Mouse (Mus musculus) heart, adult 2 months (tissue): ENCODE results near the gene Olfr726. TPM values are rescaled to one million over a fixed set of nuclear protein-coding genes. Genes with fewer than 3 reads are reported as not detected.

Source experiments
- DNase-seq, 2 experiments: peaks; one replicate each; pipeline ENCODE4 v3.0.0; 2021
- H3K27ac ChIP-seq: fragments of 200-600 bp; 2 replicates; pipeline ENCODE4 v1.8.1; 2022
- H3K27me3 ChIP-seq: fragments of 200-500 bp; 2 replicates; pipeline ENCODE4 v1.6.1; 2012; ENCODE audit warnings: mild to moderate bottlenecking, low read length, inconsistent platforms, mixed read lengths; ENCODE audit not compliant: control insufficient read depth, insufficient read depth
- H3K36me3 ChIP-seq: fragments of 200-500 bp; 2 replicates; pipeline ENCODE4 v1.6.1; 2012; ENCODE audit warnings: low read length, inconsistent platforms; ENCODE audit not compliant: control insufficient read depth, insufficient read depth
- H3K4me1 ChIP-seq: fragments of 200-500 bp; 2 replicates; pipeline ENCODE4 v1.6.1; 2011; ENCODE audit warnings: low read length; ENCODE audit not compliant: control insufficient read depth, insufficient read depth
- H3K4me3 ChIP-seq: fragments of 200-600 bp; 2 replicates; pipeline ENCODE4 v1.8.1; 2022
- H3K79me2 ChIP-seq: fragments of 200-500 bp; replicated peaks from 2 replicates; pipeline ENCODE4 v1.6.1; 2012; ENCODE audit warnings: mild to moderate bottlenecking, inconsistent platforms, low read length, moderate library complexity, mixed read lengths; ENCODE audit not compliant: control insufficient read depth, insufficient read depth
- H3K9ac ChIP-seq: fragments of 200-500 bp; 2 replicates; pipeline ENCODE4 v1.6.1; 2012; ENCODE audit warnings: low read depth, mild to moderate bottlenecking, control low read depth, inconsistent platforms, low read length, mixed read lengths
- CTCF ChIP-seq: fragments of 200-600 bp; IDR thresholded peaks from 2 replicates; pipeline ENCODE4 v1.8.1; 2022; ENCODE audit warnings: antibody characterized with exemption, mild to moderate bottlenecking, moderate library complexity
- EP300 ChIP-seq: fragments of 200-500 bp; IDR thresholded peaks from 2 replicates; pipeline ENCODE4 v1.6.1; 2011; ENCODE audit warnings: low read depth, low read length, control low read depth; ENCODE audit not compliant: insufficient read depth
- POLR2A ChIP-seq: fragments of 200-500 bp; IDR thresholded peaks from 2 replicates; pipeline ENCODE4 v1.6.1; 2011; ENCODE audit warnings: mild to moderate bottlenecking, low read depth, low read length, control low read depth; ENCODE audit not compliant: insufficient read depth
- intact Hi-C: fragments of 180-260 bp; cut with DNase I; formaldehyde crosslinking; loops from one replicate; pipeline ENCODE4 v1.15.1; 2025
- polyA plus RNA-seq: library from polyadenylated mRNA; depleted of rRNA; stranded (reverse); fragments of >200 nt; gene quantifications from 2 replicates; pipeline ENCODE4 v1.2.3, GENCODE M21; 2012; rRNA removed
- total RNA-seq, 2 experiments: library from RNA; stranded (reverse); gene quantifications; 2 replicates each; pipeline ENCODE4 v1.2.3; 2021

Olfr726 gene
- total and polyA plus RNA-seq, 3 experiments, result not detected

DNA sequence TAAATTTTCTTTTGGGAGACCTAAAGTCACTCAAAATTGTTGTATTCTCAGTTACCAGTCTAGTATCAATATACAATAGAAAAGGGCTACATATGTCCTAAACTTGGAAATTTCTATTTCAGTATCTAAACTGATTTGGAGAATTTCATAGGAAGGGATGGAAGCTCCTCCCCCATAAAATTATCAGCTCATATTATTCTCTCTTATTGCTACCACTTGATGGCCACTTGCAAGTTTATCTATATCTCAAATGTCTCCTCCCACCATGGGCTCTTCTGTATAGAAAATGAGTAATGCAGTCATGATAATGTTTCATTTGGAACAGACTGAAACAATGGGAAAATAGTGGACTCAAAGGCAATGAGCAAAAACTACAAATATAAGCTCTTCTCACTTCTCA lies 50.5 kb downstream of the Olfr726 start, which contains the start of gene Olfr725:
Olfr725 (minus strand) TSS at position 101 of the 400 bp plus-strand sequence.
- intact Hi-C loops, result no loop called here
- DNase-seq, result no peak
- Histone ChIP-seq H3K4me3 (no peak within 1 kb of the TSS), H3K27me3 (no peaks in the 10 kb centered on the region), H3K9ac (no peak within 1 kb of the TSS), H3K36me3 (no peaks in the 10 kb centered on the region), H3K4me1 (no peaks in the 10 kb centered on the region), H3K27ac (no peak within 1 kb of the TSS), H3K79me2 (no peaks in the 10 kb centered on the region)
- TF ChIP-seq POLR2A (no peak), CTCF (no peak), EP300 (no peak)

Other genes starting within 250 kb of the Olfr726 start
- gene Olfr722, start 189.0 kb downstream of the Olfr726 start, total RNA-seq, result not detected
- gene Olfr722, start 189.0 kb downstream of the Olfr726 start, polyA plus RNA-seq, result not detected in 2 replicates
- gene Olfr723, start 159.2 kb downstream of the Olfr726 start, total RNA-seq, result not detected
- not detected in 2 replicates for gene Olfr723, start 159.2 kb downstream of the Olfr726 start, polyA plus RNA-seq
- not detected for gene Olfr724, start 127.7 kb downstream of the Olfr726 start, total RNA-seq
- gene Olfr724, start 127.7 kb downstream of the Olfr726 start, polyA plus RNA-seq, result not detected in 2 replicates
- gene Olfr725, start 50.6 kb downstream of the Olfr726 start, total RNA-seq, result not detected
- not detected in 2 replicates for gene Olfr725, start 50.6 kb downstream of the Olfr726 start, polyA plus RNA-seq
- gene Olfr727, start 32.2 kb upstream of the Olfr726 start, total RNA-seq, result not detected
- gene Olfr727, start 32.2 kb upstream of the Olfr726 start, polyA plus RNA-seq, result not detected in 2 replicates
- gene Olfr728, start 51.7 kb upstream of the Olfr726 start, total RNA-seq, result not detected
- not detected in 2 replicates for gene Olfr728, start 51.7 kb upstream of the Olfr726 start, polyA plus RNA-seq
- gene Olfr729, start 62.0 kb upstream of the Olfr726 start, total RNA-seq, result not detected
- gene Olfr729, start 62.0 kb upstream of the Olfr726 start, polyA plus RNA-seq, result not detected in 2 replicates
- gene Olfr730, start 97.2 kb upstream of the Olfr726 start, total RNA-seq, result not detected
- not detected in 2 replicates for gene Olfr730, start 97.2 kb upstream of the Olfr726 start, polyA plus RNA-seq
- not detected for gene Olfr731, start 150.9 kb upstream of the Olfr726 start, total RNA-seq
- not detected in 2 replicates for gene Olfr731, start 150.9 kb upstream of the Olfr726 start, polyA plus RNA-seq
- gene Olfr732, start 193.3 kb upstream of the Olfr726 start, total RNA-seq, result not detected
- gene Olfr732, start 193.3 kb upstream of the Olfr726 start, polyA plus RNA-seq, result not detected in 2 replicates
- not detected for gene Olfr733, start 210.6 kb upstream of the Olfr726 start, total RNA-seq
- 0.08 TPM in 1 of 2 replicates, not detected in the other for gene Olfr733, start 210.6 kb upstream of the Olfr726 start, polyA plus RNA-seq
- gene Olfr734, start 235.8 kb upstream of the Olfr726 start, total RNA-seq, result not detected
- not detected in 2 replicates for gene Olfr734, start 235.8 kb upstream of the Olfr726 start, polyA plus RNA-seq